Mouse (Mus musculus) left cerebral cortex, adult 6 months (tissue): ENCODE data around the gene Pias3. TPM values are rescaled to one million over a fixed set of nuclear protein-coding genes. Genes with fewer than 3 reads are reported as not detected.

Source experiments
- long read RNA-seq, 2 experiments: library from polyadenylated mRNA; unstranded; transcript quantifications; one replicate each; pipeline ENCODE4 v2.0.0; 2019 to 2020
- polyA plus RNA-seq: library from polyadenylated mRNA; unstranded; fragments of <200 nt; fragmentation: Nextera tagmentation; gene quantifications from 2 replicates; pipeline ENCODE4 v1.2.3, GENCODE M21; 2021

Gene Pias3
- 10.8 and 15.6 TPM in 2 replicates for polyA plus RNA-seq
- long read RNA-seq, experiment 1, transcript Pias3-201 (14 exons, 2,931 nt): major isoform, 54 of 99 reads
- long read RNA-seq, experiment 1, transcript Pias3-202 (14 exons, 2,858 nt): minor isoform, 10 of 99 reads
- long read RNA-seq, experiment 1, partial matches to known transcripts: 20 of 99 reads
- long read RNA-seq, experiment 1, other reads (novel, unspliced or antisense): 11 of 99 reads
- long read RNA-seq, experiment 2, transcript Pias3-201 (14 exons, 2,931 nt): major isoform, 9 of 23 reads
- long read RNA-seq, experiment 2, partial matches to known transcripts: 12 of 23 reads
- long read RNA-seq, experiment 2, other reads (novel, unspliced or antisense): 1 of 23 reads

DNA sequence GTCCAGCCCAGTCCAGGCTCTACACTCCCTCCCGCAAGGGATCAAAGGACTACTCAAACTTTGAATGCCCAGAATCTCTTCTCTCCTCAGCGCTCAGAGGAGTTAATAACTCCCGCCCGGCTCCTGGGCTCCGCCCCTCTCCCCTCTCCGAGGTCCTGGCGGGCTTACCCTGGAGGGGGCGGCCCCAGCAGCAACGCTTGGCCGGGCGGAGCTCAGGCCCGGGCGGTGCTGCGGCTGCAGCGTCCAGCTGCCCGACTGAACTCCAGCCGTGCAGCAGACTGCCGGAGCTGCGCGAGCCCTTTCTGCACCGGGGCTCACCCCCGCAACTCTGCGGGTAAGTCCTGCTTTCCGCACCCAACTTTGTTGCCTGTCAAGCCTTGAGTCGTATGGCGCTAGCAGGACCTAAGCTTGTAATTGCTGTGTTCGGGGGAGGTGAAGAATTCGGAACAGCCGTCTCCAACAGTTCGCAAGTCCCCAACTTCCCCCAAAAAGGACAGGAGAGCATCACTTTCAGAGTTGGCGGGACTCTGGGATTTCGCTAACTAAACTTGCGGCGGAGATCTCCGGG, at the start of gene Pias3:
Gene Pias3 (plus strand): TSS at position 187 of the 568 bp plus-strand sequence.

DNA sequence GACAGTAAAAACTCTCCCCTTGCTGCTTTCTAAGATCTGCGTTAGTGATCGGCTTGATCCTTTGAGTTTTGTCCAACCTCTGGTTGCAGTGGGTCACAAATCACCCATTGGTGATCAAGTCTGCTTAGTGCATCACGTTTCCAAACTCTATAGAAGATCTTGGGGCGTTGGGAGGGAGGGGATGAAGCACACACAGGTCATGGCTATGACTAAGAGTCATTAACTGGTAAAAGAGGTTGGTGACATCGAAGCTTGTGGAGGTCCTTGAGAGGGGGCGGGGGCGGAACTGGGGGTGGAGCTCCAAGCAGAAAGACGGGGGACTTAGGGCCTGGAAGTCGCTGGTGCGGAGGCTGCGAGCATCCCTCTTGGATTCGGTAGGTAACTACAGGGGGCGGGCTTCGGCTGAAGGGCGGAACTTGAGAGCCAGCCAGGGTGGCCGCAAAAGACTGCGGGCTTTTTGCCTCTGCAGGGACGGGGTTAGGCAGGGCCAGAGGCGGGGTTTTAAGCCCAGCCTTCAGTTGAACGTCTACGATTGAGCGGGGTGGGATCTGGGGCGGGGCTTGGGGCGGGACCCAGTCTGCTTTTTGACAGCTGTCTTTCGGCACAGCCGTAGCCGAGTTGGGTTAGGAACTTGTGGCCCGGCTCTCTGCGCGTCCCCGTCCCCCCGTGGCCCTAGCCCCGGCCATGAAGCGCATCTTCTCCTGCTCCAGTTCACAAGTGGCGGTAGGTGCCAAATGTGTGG, 26.3 kb upstream of the Pias3 start, which contains the start of gene Ankrd35:
Gene Ankrd35 (plus strand): TSS at position 405 of the 742 bp plus-strand sequence.

DNA sequence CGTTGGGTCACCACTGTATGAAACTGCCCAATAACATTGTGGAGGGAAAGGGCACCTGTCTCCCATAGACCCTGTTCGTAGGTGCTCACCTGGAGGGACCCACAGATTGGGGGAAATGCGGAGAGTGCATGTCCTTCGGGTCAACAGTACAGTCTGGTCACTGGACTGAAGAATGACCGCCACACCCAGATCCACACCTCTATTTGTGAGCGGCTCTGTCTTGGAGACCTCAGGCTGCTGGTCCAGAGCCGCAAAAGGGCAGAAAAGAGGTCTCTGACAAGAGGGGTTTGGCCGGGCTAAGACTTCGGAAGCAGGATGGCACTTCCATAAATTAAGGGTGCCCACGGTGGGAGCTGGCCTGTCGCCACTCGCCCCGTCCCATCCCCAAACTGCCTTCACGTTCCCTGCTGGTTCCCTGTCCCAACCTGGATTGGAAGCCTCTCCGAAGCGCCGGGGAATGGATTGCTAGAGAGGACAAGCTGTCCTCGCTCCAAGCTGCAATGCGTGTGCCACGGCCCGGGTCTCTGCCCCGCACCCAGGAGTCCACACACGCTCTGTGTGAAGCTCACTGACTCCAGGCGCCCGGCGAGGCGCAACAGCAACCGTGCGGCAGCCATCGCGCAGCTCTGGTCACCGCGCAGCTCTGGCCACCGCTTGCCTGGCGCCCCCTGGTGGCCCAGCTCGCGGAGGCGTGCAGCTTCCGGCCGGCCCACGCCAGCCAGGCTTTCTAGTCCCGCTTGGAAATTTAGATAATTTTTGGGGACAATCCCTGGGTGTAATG, 11.9 kb downstream of the Pias3 start, which contains the start of gene Nudt17:
Gene Nudt17 (minus strand): TSS at position 660 of the 781 bp plus-strand sequence.

DNA sequence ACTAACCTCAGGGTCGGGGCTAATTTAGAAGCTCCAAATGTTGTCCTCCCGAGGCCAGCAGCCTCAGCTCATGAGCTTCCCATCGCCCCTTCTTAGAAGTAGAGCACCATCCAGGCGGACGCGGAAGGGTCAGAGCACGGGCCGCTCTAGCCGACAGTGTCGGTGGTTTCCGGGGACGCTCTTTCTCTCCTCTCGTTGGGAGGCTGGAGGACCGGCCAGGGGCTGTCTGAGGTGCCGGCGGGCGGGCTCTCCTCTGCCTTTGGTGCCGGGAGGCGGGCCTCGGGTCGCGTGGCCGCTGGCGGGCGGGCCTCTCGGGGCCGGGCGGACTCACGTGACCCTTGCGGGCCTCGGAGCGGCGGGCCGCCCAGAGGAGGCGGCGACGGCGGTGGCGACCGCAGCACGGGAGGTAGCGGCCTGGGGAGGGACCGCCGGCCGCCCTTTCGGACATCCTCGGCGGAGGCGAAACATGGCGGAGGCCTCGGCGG, 31.2 kb downstream of the Pias3 start, which contains the start of the genes Polr3c and Rnf115:
Gene Polr3c (minus strand): TSS at position 286 of the 485 bp plus-strand sequence.
Gene Rnf115 (plus strand): TSS at position 322 of the 485 bp plus-strand sequence.

Other genes starting within 250 kb of the Pias3 start
- not detected in 2 replicates for gene BC107364, start 244.1 kb upstream of the Pias3 start, polyA plus RNA-seq
- gene Hfe2, start 171.2 kb upstream of the Pias3 start, polyA plus RNA-seq: 0.94 and 1.7 TPM in 2 replicates
- gene Txnip, start 138.4 kb upstream of the Pias3 start, polyA plus RNA-seq: 4.3 and 4.7 TPM in 2 replicates
- 0.40 and 0.42 TPM in 2 replicates for gene Gm16253, start 119.4 kb upstream of the Pias3 start, polyA plus RNA-seq
- gene Polr3gl, start 102.2 kb upstream of the Pias3 start, polyA plus RNA-seq: 17.1 and 20.0 TPM in 2 replicates
- 28.3 and 55.7 TPM in 2 replicates for gene Ankrd34a, start 99.7 kb upstream of the Pias3 start, polyA plus RNA-seq
- 1.2 TPM in 2 replicates for gene Lix1l, start 95.2 kb upstream of the Pias3 start, polyA plus RNA-seq
- gene Rbm8a, start 66.5 kb upstream of the Pias3 start, polyA plus RNA-seq: 21.6 and 35.1 TPM in 2 replicates
- gene Pex11b, start 61.0 kb upstream of the Pias3 start, polyA plus RNA-seq: 86.5 and 102 TPM in 2 replicates
- gene Gm42957, start 60.9 kb upstream of the Pias3 start, polyA plus RNA-seq: not detected in 2 replicates
- gene Itga10, start 50.8 kb upstream of the Pias3 start, polyA plus RNA-seq: 0.05 and 0.06 TPM in 2 replicates
- 6.1 and 6.7 TPM in 2 replicates for gene Ankrd35, start 26.3 kb upstream of the Pias3 start, polyA plus RNA-seq
- 10.7 and 12.3 TPM in 2 replicates for gene Nudt17, start 12.2 kb downstream of the Pias3 start, polyA plus RNA-seq
- 18.8 and 21.4 TPM in 2 replicates for gene Polr3c, start 31.2 kb downstream of the Pias3 start, polyA plus RNA-seq
- gene Rnf115, start 31.3 kb downstream of the Pias3 start, polyA plus RNA-seq: 31.0 and 64.8 TPM in 2 replicates
- gene Pdzk1, start 132.9 kb downstream of the Pias3 start, polyA plus RNA-seq: 0.16 TPM in 1 of 2 replicates, not detected in the other
- 0.07 and 0.11 TPM in 2 replicates for gene Cd160, start 133.0 kb downstream of the Pias3 start, polyA plus RNA-seq
- 0.21 and 0.39 TPM in 2 replicates for gene Gja5, start 208.3 kb downstream of the Pias3 start, polyA plus RNA-seq
- gene Gpr89, start 209.0 kb downstream of the Pias3 start, polyA plus RNA-seq: 14.0 and 21.3 TPM in 2 replicates
- 0.01 TPM in 1 of 2 replicates, not detected in the other for gene Gja8, start 229.6 kb downstream of the Pias3 start, polyA plus RNA-seq